Mouse (Mus musculus) embryo, embryonic 11 days (tissue): ENCODE measurements around the gene Mfsd11.

Experiments used
- DNase-seq: peaks from one replicate; pipeline ENCODE4 v3.0.0-alpha.2; 2015

Mfsd11 gene

DNA sequence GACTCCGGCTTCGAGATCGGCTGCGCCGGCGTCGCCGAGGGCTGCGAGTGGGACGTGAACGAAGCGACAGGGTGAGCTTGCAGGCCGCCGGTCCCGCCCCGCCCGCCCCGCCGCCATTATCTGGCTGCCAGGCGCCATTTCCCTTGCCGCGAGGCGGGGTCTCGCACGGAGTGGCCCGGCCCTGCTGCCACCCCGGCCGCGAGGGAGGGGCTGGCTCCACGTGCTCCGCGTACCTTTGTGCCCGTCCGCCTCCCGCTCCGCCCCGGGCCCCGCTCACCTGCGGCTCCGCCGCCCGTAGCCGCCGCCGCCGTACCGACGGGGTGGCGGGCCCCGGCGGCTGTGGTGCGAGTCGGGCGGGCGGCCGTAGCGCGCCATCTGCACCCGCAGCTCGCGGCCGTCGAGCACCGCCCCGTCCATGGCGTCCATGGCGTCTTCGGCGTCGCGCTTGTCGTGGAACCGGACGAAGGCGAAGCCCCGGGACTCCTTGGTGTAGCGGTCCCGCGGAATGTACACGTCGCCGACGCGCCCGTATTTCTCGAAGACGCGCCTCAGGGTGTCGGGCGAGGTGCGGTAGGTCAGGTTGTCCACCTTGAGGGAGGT, at the start of gene Mfsd11:
TSS of gene Mfsd11 (plus strand) at position 150 of the 600 bp plus-strand sequence.
- DNase-seq = peak; percentile 85

DNA sequence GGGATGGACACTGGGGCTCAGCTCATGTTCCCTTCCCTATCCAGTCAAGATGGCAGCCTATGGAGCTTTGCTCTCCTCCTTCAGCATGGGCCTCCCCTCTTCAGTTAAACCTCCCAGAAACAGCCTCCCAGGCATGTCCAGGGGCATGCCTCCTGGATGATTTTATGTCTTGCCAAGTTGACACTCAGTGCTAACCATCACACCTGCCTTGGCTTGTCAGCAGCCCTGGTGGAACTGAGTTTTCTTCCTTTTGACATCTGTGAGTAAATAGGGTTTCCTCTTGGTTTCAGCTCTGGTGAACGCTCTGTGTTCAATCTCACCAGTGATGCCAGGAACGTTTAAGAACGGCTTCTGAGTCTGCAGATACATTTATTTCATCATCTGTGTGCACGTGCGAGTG, 49.5 kb upstream of the Mfsd11 start:
- DNase-seq = no peak

GRCm38 (mm10) chr11:116806136-116807071, 45.8 kb upstream of the Mfsd11 start:
- no peak for DNase-seq

- no peak for DNase-seq
Observed at GRCm38 (mm10) chr11:116807116-116807515, 45.1 kb upstream of the Mfsd11 start.

DNA sequence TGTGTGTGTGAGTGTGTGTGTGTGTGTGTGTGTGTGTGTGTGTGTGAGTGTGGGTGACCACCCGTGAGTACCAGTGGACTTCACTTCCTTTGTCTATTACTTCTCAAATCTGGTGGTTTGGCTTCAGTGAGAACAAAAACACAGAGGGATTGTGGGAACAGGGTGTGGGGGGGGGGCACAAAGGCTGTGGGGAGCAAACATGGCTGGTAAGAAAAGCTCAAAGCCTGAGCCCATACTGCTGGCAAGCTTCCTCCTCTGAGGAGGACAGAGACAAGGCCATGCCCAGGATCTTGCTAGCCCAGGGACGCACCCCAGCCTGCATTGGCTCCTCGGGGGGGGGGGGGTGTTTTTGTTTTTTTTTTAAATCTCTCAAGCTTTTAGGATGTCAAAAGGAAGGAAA, 44.7 kb upstream of the Mfsd11 start:
- DNase-seq = no peak

DNA sequence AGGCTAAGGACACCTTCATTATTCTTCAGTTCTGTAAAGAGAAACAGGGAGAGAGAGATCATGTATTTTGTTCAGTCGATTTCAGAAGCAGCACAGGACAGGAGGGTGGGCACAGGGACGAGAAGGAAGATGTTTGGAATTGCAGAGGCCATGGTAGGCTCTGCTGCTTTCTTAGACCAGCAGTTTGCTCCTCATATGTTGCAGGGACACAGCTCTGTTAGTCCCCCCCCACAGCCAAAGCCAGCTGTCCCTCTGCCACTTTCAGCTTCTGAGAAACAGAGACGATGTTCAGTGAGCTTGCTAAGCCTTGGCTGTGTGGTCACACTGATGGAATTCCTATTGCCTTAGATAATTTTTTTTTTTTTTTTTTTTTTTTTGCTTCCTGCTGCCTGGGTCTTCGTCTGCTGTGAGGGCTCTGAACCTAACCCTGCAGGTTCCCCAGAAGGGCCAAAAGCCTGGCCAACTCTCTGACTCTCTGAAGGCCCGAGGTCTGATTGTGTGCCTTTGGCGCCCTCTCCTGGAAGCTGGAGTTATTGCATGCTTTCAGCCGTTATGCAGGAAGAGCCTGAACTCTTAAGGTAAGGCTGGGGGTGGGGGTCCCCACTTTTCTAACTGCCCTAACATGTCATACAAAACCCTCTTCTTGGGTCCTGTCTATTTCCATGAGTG, 44.2 kb upstream of the Mfsd11 start:
- peak; percentile 89 for DNase-seq

DNA sequence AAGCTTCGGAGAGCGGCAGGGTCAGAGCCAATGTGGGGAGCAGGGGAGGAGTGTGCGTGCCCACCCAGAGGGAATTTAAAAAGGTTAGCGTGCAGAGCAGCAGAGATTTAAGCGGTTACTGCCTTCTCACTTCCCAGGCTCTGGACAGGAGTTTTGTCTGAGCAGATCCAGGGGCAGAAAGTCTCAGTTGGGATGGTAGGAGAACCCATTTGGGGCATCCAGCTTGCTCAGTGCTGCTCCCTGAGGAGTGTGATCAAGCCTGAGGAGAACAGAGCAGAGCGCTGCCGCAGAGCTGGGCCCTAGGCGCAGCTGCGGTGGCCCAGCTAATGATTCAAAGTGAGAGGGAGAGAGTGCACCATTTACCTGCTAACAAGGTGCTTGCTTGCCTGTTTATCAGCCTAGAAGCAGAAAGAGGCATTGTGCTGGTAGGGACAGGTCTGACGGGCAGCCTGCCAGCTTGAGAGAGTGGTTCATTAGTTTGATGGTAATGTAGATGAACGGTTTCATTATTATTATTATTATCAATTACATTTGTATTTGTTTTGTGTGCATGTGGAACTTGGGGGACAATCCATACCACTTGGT, 43.3 kb upstream of the Mfsd11 start:
- DNase-seq = no peak

DNA sequence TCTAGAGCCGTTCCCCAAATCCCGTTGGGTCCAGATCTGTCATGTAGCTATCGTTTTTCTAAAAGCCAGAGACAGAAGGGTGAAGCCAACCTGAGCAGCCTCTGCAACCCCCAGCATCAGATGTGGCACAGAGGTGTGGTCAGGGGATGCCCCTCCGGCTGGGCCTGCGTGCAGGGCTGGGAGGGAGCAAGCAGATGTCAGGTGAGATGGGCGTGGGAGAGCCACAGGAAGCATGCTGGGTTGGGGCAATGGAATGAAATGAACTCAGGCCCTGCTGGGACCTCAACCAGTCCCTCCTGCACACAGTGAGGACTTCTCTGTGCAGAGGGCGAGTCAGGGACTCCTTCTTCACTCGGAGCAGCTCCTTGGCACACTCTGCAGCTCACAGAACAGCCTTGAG, 42.7 kb upstream of the Mfsd11 start:
- DNase-seq = no peak

- no peak for DNase-seq
Observed at GRCm38 (mm10) chr11:116810528-116810927, 41.7 kb upstream of the Mfsd11 start.

- DNase-seq = peak; percentile 91
Observed at GRCm38 (mm10) chr11:116810983-116811901, 41.0 kb upstream of the Mfsd11 start.

DNA sequence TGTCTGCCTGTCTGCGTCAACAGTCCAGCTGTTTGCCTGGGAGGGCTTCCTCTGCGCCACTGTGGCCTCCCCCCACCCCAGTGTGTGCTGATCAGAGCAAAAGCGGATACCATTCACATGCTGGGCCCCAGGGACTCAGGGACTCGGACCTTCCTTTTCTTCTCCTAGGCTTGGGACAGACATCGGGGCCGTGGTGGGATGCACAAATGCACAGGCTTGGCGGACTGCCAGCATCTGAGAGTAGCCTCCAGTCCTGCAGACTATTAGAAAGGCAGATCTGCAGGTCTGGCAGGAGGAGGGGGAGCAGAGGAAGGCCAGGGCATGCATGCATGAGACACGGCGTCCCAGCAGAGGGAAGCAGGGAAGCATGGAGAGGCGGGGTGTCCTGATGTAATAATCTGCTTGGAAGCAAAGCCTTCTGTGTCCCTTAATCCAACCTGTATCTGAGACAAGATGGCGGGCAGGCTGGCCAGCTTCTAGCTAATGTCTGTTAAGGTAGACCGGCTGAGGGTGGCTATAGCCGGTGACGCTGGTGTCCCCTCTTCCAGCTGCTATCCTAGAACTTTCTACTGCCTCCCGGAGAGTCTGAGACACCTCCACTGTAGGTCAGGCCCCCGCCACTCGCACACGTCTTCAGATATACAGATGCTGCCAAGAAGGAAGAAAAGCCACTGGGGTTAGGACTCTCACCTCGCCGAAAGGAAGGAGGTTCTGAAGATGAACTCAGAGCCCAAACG, 39.3 kb upstream of the Mfsd11 start:
- DNase-seq = peak; percentile 80

DNA sequence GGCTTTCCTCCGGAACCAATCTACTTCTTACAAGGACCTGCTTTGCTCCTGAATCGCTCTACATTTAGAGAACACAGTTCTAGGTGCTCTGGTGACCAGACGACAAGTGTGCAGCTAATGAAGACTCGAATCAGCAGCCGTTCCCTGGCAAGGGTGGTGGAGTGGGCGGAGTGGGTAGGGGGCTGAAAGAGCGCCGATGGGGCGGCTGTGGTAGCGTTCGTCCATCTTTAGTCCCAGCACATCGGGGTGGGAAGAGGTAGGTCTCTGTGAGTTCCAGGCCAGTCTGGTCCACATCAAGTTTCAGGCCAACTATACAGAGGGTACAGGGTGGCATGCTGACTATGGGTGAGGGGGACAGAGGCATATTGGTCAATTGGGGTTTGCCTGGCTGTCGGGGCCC, 38.6 kb upstream of the Mfsd11 start:
- no peak for DNase-seq

- peak; percentile 83 for DNase-seq
Observed at GRCm38 (mm10) chr11:116814076-116814883, 38.0 kb upstream of the Mfsd11 start.

GRCm38 (mm10) chr11:116814884-116815415, 37.3 kb upstream of the Mfsd11 start:
- no peak for DNase-seq

DNA sequence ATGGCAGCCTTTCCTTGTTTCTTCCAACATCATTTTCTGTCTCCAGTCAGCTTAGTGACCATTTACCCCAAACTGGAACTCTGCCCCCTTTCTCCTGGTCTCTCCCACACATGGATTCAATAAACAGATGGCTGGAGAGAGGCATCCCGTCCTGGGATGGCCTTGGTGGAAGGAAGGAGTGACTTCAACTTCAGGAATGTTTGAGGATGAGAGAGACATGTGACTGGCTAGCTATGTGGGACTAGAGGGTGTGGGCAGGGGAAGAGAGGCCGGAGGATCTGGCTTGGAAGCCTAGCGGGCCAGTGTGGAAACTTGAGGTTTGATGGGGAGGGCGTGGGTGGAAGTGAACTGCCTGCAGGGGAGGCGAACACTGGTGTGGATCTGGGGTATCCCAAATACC, 35.5 kb upstream of the Mfsd11 start:
- DNase-seq = no peak

GRCm38 (mm10) chr11:116817567-116817966, 34.7 kb upstream of the Mfsd11 start:
- no peak for DNase-seq

DNA sequence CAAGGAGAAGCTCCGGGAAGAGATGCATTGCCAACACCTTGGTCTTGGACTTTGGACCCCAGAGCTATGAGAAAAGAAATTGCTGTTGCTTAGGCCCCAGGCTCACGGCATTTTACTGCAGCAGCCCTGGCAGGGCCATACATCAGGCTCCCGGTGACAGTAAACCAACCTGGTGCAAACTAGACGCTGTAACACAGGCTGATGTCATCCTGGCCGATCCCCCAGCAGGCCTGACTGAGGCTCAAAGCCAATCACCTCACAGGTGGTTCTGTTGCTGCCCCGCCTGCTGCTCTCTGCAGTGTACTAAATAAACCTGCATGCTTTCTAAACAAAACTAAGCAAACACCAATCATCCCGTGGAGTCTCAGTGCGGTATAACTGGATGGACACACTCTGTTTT, 33.5 kb upstream of the Mfsd11 start:
- no peak for DNase-seq

- no peak for DNase-seq
Observed at GRCm38 (mm10) chr11:116819932-116820593, 32.2 kb upstream of the Mfsd11 start.

DNA sequence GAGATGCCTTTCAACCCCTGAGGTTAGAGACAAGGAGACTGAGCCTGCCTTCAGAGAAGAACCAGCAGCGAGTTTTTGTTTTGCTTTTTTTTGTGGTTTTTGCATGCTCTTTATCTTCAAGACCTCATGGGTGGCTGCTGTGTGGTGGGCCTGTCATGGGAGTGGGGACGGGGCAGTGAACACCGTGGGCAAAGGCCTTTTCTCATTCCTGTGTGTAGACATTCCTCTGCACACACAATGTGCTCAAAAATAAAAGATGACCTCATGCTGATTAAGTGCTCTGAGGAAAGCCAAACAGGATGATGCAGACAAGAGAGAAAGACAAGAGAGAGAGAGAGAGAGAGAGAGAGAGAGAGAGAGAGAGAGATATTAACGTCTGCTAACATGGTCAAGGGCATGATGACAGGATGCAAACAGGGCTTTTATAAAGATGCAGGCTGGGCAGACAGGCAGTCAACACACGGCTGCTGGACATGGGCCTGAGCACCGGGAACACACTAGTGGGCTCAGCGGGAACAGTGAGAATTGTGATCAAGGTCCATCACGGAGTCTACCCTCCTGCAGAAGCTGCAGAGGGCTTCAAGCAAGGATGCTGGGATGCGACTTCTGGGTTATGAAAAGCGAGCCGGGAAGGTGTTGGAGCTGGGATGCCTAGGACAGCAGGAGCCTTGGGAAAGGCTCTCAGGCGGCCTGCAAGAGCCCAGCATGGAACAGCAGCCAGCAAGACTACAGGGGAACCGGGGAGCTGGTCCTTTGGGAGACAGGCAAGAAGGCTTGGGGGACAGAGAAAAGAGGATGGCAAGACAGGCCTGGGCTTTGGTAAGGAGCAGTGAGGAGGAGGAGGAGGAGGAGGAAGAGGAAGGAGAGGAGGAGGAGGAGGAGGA, 30.9 kb upstream of the Mfsd11 start:
- no peak for DNase-seq
